Mouse (Mus musculus): Measurements from ENCODE around the gene Dixdc1. TPM values are rescaled to one million over a fixed set of nuclear protein-coding genes. Genes with fewer than 3 reads are reported as not detected.

Gene Dixdc1
- polyA plus RNA-seq (2017; shearing (Covaris generic)): 0.33 TPM

GRCm38 (mm10) chr9:50738914-50739870 lies at the start of gene Dixdc1:
Gene Dixdc1 (minus strand): TSS chr9:50739517.

GRCm38 (mm10) chr9:50774991-50775612 lies 35.8 kb upstream of the Dixdc1 start, which contains the start of the genes Alg9 and 1110032A03Rik:
Gene Alg9 (plus strand): TSS chr9:50775019.
Gene 1110032A03Rik (minus strand): TSS chr9:50775520.

GRCm38 (mm10) chr9:50768107-50769002 lies 29.0 kb upstream of the Dixdc1 start, which contains the start of gene Fdxacb1:
Gene Fdxacb1 (plus strand): TSS chr9:50768236.

GRCm38 (mm10) chr9:50752054-50752602 lies 12.8 kb upstream of the Dixdc1 start, which contains the start of gene Hspb2:
Gene Hspb2 (minus strand): TSS chr9:50752354.

GRCm38 (mm10) chr9:50751323-50751722 lies 12.0 kb upstream of the Dixdc1 start, which contains the start of gene Cryab:
Gene Cryab (plus strand): TSS chr9:50751325.

GRCm38 (mm10) chr9:50746214-50746677 lies 6.9 kb upstream of the Dixdc1 start, which contains the start of gene 2310030G06Rik:
Gene 2310030G06Rik (minus strand): TSS chr9:50746536.

GRCm38 (mm10) chr9:50659392-50660217 lies 79.7 kb downstream of the Dixdc1 start, which contains the start of gene Dlat:
Gene Dlat (minus strand): TSS chr9:50659780.

GRCm38 (mm10) chr9:50616766-50617603 lies 122.3 kb downstream of the Dixdc1 start, which contains the start of the genes Pih1d2 and Nkapd1:
Gene Pih1d2 (plus strand): TSS chr9:50617321.
Gene Nkapd1 (minus strand): TSS chr9:50617464.

Other genes starting within 250 kb of the Dixdc1 start
- gene Plet1, start 245.0 kb downstream of the Dixdc1 start, polyA plus RNA-seq (2017; shearing (Covaris generic)): not detected
- 154 TPM for gene Pts, start 210.8 kb downstream of the Dixdc1 start, polyA plus RNA-seq (2017; shearing (Covaris generic))
- gene Il18, start 184.7 kb downstream of the Dixdc1 start, polyA plus RNA-seq (2017; shearing (Covaris generic)): 7.0 TPM
- 1.7 TPM for gene Bco2, start 184.3 kb downstream of the Dixdc1 start, polyA plus RNA-seq (2017; shearing (Covaris generic))
- gene Tex12, start 178.2 kb downstream of the Dixdc1 start, polyA plus RNA-seq (2017; shearing (Covaris generic)): not detected
- gene Sdhd, start 135.7 kb downstream of the Dixdc1 start, polyA plus RNA-seq (2017; shearing (Covaris generic)): 183 TPM
- 95.1 TPM for gene Timm8b, start 135.6 kb downstream of the Dixdc1 start, polyA plus RNA-seq (2017; shearing (Covaris generic))
- gene Pih1d2, start 122.2 kb downstream of the Dixdc1 start, polyA plus RNA-seq (2017; shearing (Covaris generic)): 0.40 TPM
- 19.4 TPM for gene Nkapd1, start 122.1 kb downstream of the Dixdc1 start, polyA plus RNA-seq (2017; shearing (Covaris generic))
- 48.1 TPM for gene Dlat, start 79.7 kb downstream of the Dixdc1 start, polyA plus RNA-seq (2017; shearing (Covaris generic))
- gene 2310030G06Rik, start 7.0 kb upstream of the Dixdc1 start, polyA plus RNA-seq (2017; shearing (Covaris generic)): not detected
- not detected for gene Cryab, start 11.8 kb upstream of the Dixdc1 start, polyA plus RNA-seq (2017; shearing (Covaris generic))
- not detected for gene Hspb2, start 12.8 kb upstream of the Dixdc1 start, polyA plus RNA-seq (2017; shearing (Covaris generic))
- gene Fdxacb1, start 28.7 kb upstream of the Dixdc1 start, polyA plus RNA-seq (2017; shearing (Covaris generic)): 9.5 TPM
- gene Alg9, start 35.5 kb upstream of the Dixdc1 start, polyA plus RNA-seq (2017; shearing (Covaris generic)): 10.9 TPM
- 20.7 TPM for gene 1110032A03Rik, start 36.0 kb upstream of the Dixdc1 start, polyA plus RNA-seq (2017; shearing (Covaris generic))
- 91.9 TPM for gene Ppp2r1b, start 105.8 kb upstream of the Dixdc1 start, polyA plus RNA-seq (2017; shearing (Covaris generic))